Mouse (Mus musculus): ENCODE data around the gene Hist1h4f. TPM values are rescaled to one million over a fixed set of nuclear protein-coding genes. Genes with fewer than 3 reads are reported as not detected.
"Not testable (repeated sequence)": the region's sequence is repeated elsewhere in the genome, so short reads cannot be mapped to it uniquely, and the experiment has no call there.

Hist1h4f gene
- 2.1 and 2.4 TPM in 2 replicates for polyA plus RNA-seq (2016; fragmentation: Nextera tagmentation; extraction: Ambion mirVana)

DNA sequence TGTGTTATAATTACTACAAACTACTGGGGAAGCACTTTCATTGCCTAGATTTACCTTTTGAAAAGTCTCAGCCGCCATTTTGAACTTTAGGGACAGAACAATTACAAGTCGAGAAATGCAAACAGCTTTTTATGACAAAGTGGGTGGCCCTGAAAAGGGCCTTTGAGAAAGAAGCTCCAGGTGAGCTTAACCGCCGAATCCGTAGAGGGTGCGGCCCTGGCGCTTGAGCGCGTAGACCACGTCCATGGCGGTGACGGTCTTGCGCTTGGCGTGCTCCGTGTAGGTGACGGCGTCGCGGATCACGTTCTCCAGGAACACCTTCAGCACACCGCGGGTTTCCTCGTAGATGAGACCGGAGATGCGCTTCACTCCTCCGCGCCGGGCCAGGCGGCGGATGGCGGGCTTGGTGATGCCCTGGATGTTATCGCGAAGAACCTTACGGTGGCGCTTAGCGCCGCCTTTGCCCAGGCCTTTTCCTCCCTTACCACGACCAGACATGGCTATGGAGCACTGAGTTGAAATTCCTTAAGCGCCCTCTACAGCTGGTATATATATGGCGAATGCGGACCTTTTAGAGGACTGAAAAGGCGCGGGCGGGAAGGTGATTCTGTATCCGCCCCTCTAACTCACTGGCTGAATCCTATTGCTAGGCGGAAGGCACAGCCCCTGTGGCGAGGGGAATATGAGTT lies at the start of gene Hist1h4f:
TSS of gene Hist1h4f (minus strand) at position 503 of the 689 bp plus-strand sequence.
- Histone ChIP-seq H3K9ac (peak within 1 kb of the TSS; percentile 55), H3K27ac (peak within 1 kb of the TSS; percentile 96), H3K4me2 (replicated peaks) (peak within 1 kb of the TSS; percentile 50), H3K4me3 (peak within 1 kb of the TSS; percentile 43), H3K4me1 (0 out of 2 replicates have a peak, but pooled peaks cover 10% of the 10 kb centered on the region)
- peak; percentile 82 for ATAC-seq (ENCODE audit: insufficient number of reproducible peaks, insufficient read depth, low FRiP score, low TSS enrichment)
- not testable (repeated sequence) for H3K9me3 ChIP-seq, H3K27me3 ChIP-seq, H3K36me3 ChIP-seq
- under 1% methylated on average over 47 of the region's 47 CpGs for WGBS

- no peak overlapping the region for H3K4me2 ChIP-seq (replicated peaks)
- H3K4me1 ChIP-seq, result peaks cover 3% of the 10 kb centered on the region; the same call in 1 of the 2 replicates
- ATAC-seq (ENCODE audit: insufficient number of reproducible peaks, insufficient read depth, low FRiP score, low TSS enrichment), result no peak
- no peak overlapping the region for H3K9ac ChIP-seq
- H3K4me3 ChIP-seq, result no peak overlapping the region
- H3K27ac ChIP-seq, result no peak overlapping the region
- no peaks in the 10 kb centered on the region for H3K27me3 ChIP-seq
- WGBS, result 6% methylated on average over 9 of the region's 9 CpGs
- no peaks in the 10 kb centered on the region for H3K9me3 ChIP-seq
- H3K36me3 ChIP-seq, result no peaks in the 10 kb centered on the region
Observed at GRCm38 (mm10) chr13:23597957-23598356, 46.5 kb upstream of the Hist1h4f start.

DNA sequence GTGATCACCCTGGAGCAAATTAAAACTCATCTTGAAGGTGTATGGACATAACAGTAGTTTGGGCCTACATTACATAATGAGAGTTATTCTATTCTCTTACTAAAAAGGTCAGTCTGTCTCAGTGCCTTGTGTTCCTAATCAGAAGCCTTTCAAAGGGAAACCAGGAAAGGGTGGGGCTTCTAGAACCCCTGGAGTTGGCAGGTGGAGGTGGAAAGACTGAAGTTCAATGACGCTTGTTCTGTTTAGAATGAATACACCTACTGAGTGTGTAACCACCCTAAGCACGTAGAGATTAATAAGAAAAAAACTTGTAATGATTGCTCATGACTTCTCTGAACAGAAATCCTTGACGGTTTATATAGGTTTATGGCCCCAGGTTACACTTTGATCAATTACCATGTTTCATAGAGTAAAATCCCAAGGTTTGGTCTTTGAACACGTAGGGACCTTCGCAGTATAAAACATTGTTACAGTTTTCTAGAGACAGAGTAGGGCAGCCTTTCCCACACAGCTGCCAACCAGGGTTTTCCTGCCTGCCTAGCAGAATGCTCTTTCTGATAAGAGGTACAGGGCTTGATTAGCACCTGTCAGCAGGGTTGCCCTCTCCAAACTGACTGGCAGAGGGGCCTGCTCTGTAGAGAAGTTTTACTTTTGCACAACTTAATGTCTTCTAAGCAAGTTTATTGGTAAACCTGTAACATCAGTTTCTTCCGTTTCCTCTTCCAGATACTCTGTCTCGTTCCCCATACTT lies 44.3 kb upstream of the Hist1h4f start:
- no peak overlapping the region for H3K4me2 ChIP-seq (replicated peaks)

DNA sequence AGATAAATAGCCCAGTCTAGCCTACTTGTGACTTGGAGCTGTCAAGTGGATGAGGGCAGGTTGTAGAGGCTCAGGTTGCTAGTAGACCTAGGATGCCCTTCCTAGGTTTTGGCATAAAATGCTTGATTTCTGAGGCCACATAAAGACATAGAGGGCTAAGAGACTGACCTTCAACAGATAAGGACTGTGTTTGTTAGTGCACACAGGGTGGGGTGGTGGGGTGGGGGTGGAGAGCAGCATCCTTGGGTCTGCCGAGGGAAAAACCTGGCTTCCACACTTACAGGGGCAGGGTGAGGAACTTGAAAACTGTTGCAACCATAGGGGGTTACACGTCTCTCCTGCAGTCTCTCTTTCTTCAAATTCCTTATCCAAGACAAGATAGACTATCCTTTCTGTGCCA lies 43.7 kb upstream of the Hist1h4f start:
- ATAC-seq (ENCODE audit: insufficient number of reproducible peaks, insufficient read depth, low FRiP score, low TSS enrichment), result no peak
- 75% methylated on average over 2 of the region's 2 CpGs for WGBS
- no peaks in the 10 kb centered on the region for H3K36me3 ChIP-seq
- no peak overlapping the region for H3K27ac ChIP-seq
- no peak overlapping the region for H3K9ac ChIP-seq
- H3K4me2 ChIP-seq (replicated peaks), result no peak overlapping the region
- H3K4me3 ChIP-seq, result no peak overlapping the region
- H3K4me1 ChIP-seq, result peaks cover 5% of the 10 kb centered on the region; the same call in 1 of the 2 replicates
- no peaks in the 10 kb centered on the region for H3K9me3 ChIP-seq
- H3K27me3 ChIP-seq, result no peaks in the 10 kb centered on the region

More for the DNA sequence above, 44.3 kb upstream of the Hist1h4f start:
- Histone ChIP-seq H3K27me3 (no peaks in the 10 kb centered on the region), H3K4me3 (no peak overlapping the region), H3K9ac (no peak overlapping the region), H3K9me3 (no peaks in the 10 kb centered on the region), H3K27ac (no peak overlapping the region), H3K4me1 (peaks cover 5% of the 10 kb centered on the region; the same call in 1 of the 2 replicates), H3K36me3 (no peaks in the 10 kb centered on the region)
- ATAC-seq (ENCODE audit: insufficient number of reproducible peaks, insufficient read depth, low FRiP score, low TSS enrichment), result no peak
- WGBS, result 83% methylated on average over 7 of the region's 7 CpGs

GRCm38 (mm10) chr13:23593051-23593770 lies 41.8 kb upstream of the Hist1h4f start:
- H3K4me1 ChIP-seq, result peaks cover 5% of the 10 kb centered on the region; the same call in 1 of the 2 replicates
- no peak overlapping the region for H3K4me2 ChIP-seq (replicated peaks)
- H3K27ac ChIP-seq, result no peak overlapping the region
- WGBS, result 69% methylated on average over 5 of the region's 5 CpGs
- no peaks in the 10 kb centered on the region for H3K36me3 ChIP-seq
- H3K9ac ChIP-seq, result no peak overlapping the region
- H3K4me3 ChIP-seq, result no peak overlapping the region
- no peaks in the 10 kb centered on the region for H3K9me3 ChIP-seq
- ATAC-seq (ENCODE audit: insufficient number of reproducible peaks, insufficient read depth, low FRiP score, low TSS enrichment), result no peak
- H3K27me3 ChIP-seq, result no peaks in the 10 kb centered on the region

- Histone ChIP-seq H3K36me3 (no peaks in the 10 kb centered on the region), H3K9ac (no peak overlapping the region), H3K4me3 (no peak overlapping the region), H3K9me3 (no peaks in the 10 kb centered on the region), H3K27ac (no peak overlapping the region), H3K4me1 (peaks cover 5% of the 10 kb centered on the region; the same call in 1 of the 2 replicates), H3K27me3 (no peaks in the 10 kb centered on the region), H3K4me2 (replicated peaks) (no peak overlapping the region)
- 72% methylated on average over 7 of the region's 7 CpGs for WGBS
- ATAC-seq (ENCODE audit: insufficient number of reproducible peaks, insufficient read depth, low FRiP score, low TSS enrichment), result no peak
Observed at GRCm38 (mm10) chr13:23592614-23593013, 41.2 kb upstream of the Hist1h4f start.

GRCm38 (mm10) chr13:23591886-23592285 lies 40.4 kb upstream of the Hist1h4f start:
- H3K27ac ChIP-seq, result not testable (repeated sequence)
- 94% methylated on average over 7 of the region's 7 CpGs for WGBS

DNA sequence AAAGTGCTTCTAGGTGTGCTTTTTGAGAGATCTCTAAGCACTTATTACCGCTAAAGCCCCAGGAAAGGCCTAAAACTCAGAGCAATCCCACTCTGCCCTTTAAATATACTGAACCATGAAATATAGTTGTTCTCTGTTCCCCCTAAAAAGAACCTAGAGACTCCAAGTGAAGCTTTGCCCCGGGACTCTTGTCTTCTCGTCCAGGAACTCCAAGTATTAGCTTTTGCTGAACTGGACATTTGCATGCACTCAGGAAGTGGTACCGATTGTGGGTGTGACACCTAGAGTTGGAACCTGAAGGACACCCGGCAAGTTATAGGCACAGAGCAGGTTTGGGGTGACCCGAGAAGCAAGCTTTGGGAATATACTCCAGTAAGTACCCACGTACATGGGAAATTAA lies 39.8 kb upstream of the Hist1h4f start:
- H3K27me3 ChIP-seq, result no peaks in the 10 kb centered on the region
- H3K4me3 ChIP-seq, result no peak overlapping the region
- WGBS, result 90% methylated on average over 7 of the region's 7 CpGs
- no peaks in the 10 kb centered on the region for H3K36me3 ChIP-seq
- no peak for ATAC-seq (ENCODE audit: insufficient number of reproducible peaks, insufficient read depth, low FRiP score, low TSS enrichment)
- no peak overlapping the region for H3K27ac ChIP-seq
- peaks cover 8% of the 10 kb centered on the region; the same call in 1 of the 2 replicates for H3K4me1 ChIP-seq
- H3K9ac ChIP-seq, result no peak overlapping the region
- no peaks in the 10 kb centered on the region for H3K9me3 ChIP-seq
- no peak overlapping the region for H3K4me2 ChIP-seq (replicated peaks)

More at GRCm38 (mm10) chr13:23591886-23592285, 40.4 kb upstream of the Hist1h4f start:
- not testable (repeated sequence) for H3K4me2 ChIP-seq (replicated peaks); H3K27me3 ChIP-seq; H3K36me3 ChIP-seq; ATAC-seq (ENCODE audit: insufficient number of reproducible peaks, insufficient read depth, low FRiP score, low TSS enrichment); H3K9me3 ChIP-seq; H3K9ac ChIP-seq; H3K4me1 ChIP-seq; H3K4me3 ChIP-seq

- Histone ChIP-seq H3K4me1 (peaks cover 24% of the 10 kb centered on the region), H3K4me3 (peak overlapping the region; percentile 19), H3K9ac (0 out of 2 replicates have a peak overlapping the region, but pooled peaks have one; percentile 37), H3K27me3 (no peaks in the 10 kb centered on the region), H3K36me3 (no peaks in the 10 kb centered on the region), H3K4me2 (replicated peaks) (peak overlapping the region; percentile 74), H3K9me3 (no peaks in the 10 kb centered on the region), H3K27ac (peak overlapping the region; percentile 94)
- no peak for ATAC-seq (ENCODE audit: insufficient number of reproducible peaks, insufficient read depth, low FRiP score, low TSS enrichment)
- WGBS, result 5% methylated on average over 1 of the region's 1 CpGs
Observed at GRCm38 (mm10) chr13:23586940-23587225, 35.4 kb upstream of the Hist1h4f start.

- H3K9me3 ChIP-seq, result no peaks in the 10 kb centered on the region
- H3K9ac ChIP-seq, result peak overlapping the region; percentile 37; the same call in 1 of the 2 replicates
- peak overlapping the region; percentile 74 for H3K4me2 ChIP-seq (replicated peaks)
- peak overlapping the region; percentile 94 for H3K27ac ChIP-seq
- H3K4me1 ChIP-seq, result peaks cover 24% of the 10 kb centered on the region
- 2% methylated on average over 22 of the region's 22 CpGs for WGBS
- no peaks in the 10 kb centered on the region for H3K36me3 ChIP-seq
- ATAC-seq (ENCODE audit: insufficient number of reproducible peaks, insufficient read depth, low FRiP score, low TSS enrichment), result no peak
- peak overlapping the region; percentile 19 for H3K4me3 ChIP-seq
- no peaks in the 10 kb centered on the region for H3K27me3 ChIP-seq
Observed at GRCm38 (mm10) chr13:23586099-23586939, 34.9 kb upstream of the Hist1h4f start.

Data from embryonic facial prominence, embryonic 12.5 days (tissue).